Mouse (Mus musculus) midbrain, embryonic 10.5 days (tissue): ENCODE measurements at regions not wholly inside any gene's neighbourhood (a gene's known extent, or its start where the extent isn't known, plus 50 kb on each side); places are given as distances from the start of the nearest gene placed in this dataset.

Source experiments
- DNase-seq: peaks from one replicate; pipeline ENCODE4 v3.0.0-alpha.2; 2017; ENCODE audit warnings: low spot score
- H3K27ac ChIP-seq: fragments of 300-500 bp; sonication (generic); replicated peaks from 2 replicates; pipeline ENCODE4 v1.5.1; 2016; ENCODE audit warnings: mild to moderate bottlenecking
- H3K27me3 ChIP-seq: fragments of 300-500 bp; sonication (generic); 2 replicates; pipeline ENCODE4 v1.6.1; 2016; ENCODE audit warnings: low read depth, mild to moderate bottlenecking; ENCODE audit not compliant: poor library complexity, severe bottlenecking
- H3K36me3 ChIP-seq: fragments of 300-500 bp; sonication (generic); 2 replicates; pipeline ENCODE4 v1.6.1; 2016; ENCODE audit warnings: mild to moderate bottlenecking, moderate library complexity
- H3K4me1 ChIP-seq: fragments of 300-500 bp; sonication (generic); 2 replicates; pipeline ENCODE4 v1.6.1; 2016
- H3K4me3 ChIP-seq: fragments of 300-500 bp; sonication (generic); 2 replicates; pipeline ENCODE4 v1.5.1; 2016; ENCODE audit warnings: mild to moderate bottlenecking, moderate library complexity
- H3K9me3 ChIP-seq: fragments of 300-500 bp; sonication (generic); replicated peaks from 2 replicates; pipeline ENCODE4 v1.6.1; 2016; ENCODE audit warnings: mild to moderate bottlenecking
- WGBS: fragments of 180-500 bp; shearing (Covaris S2); methylation state at CpG from one replicate; pipeline ENCODE4 v1.1.7; 2016; 5-methylcytosine and 5-hydroxymethylcytosine counted together

GRCm38 (mm10) chr19:14785661-14786060 is 187.8 kb upstream of the Tle4 start:
- Histone ChIP-seq H3K4me3 (no peak overlapping the region), H3K9me3 (no peaks in the 10 kb centered on the region), H3K36me3 (no peaks in the 10 kb centered on the region), H3K27me3 (peaks cover 36% of the 10 kb centered on the region), H3K4me1 (peaks cover 9% of the 10 kb centered on the region), H3K27ac (no peak overlapping the region)
- no peak for DNase-seq
- WGBS: 21% methylated on average over 3 of the region's 3 CpGs

GRCm38 (mm10) chr19:14777709-14778108 is 179.9 kb upstream of the Tle4 start:
- no peak overlapping the region; the same call in 1 of the 2 replicates for H3K4me3 ChIP-seq
- DNase-seq: no peak
- WGBS: 27% methylated on average over 7 of the region's 7 CpGs
- H3K36me3 ChIP-seq: no peaks in the 10 kb centered on the region
- peaks cover 28% of the 10 kb centered on the region for H3K27me3 ChIP-seq
- peaks cover 7% of the 10 kb centered on the region; the same call in 1 of the 2 replicates for H3K9me3 ChIP-seq
- peaks cover 10% of the 10 kb centered on the region for H3K4me1 ChIP-seq
- H3K27ac ChIP-seq: no peak overlapping the region

- peak overlapping the region; percentile 33 for H3K4me3 ChIP-seq
- H3K4me1 ChIP-seq: peaks cover 12% of the 10 kb centered on the region
- H3K27ac ChIP-seq: no peak overlapping the region
- H3K36me3 ChIP-seq: no peaks in the 10 kb centered on the region
- DNase-seq: no peak
- 7% methylated on average over 10 of the region's 10 CpGs for WGBS
- peaks cover 24% of the 10 kb centered on the region for H3K27me3 ChIP-seq
- H3K9me3 ChIP-seq: peaks cover 7% of the 10 kb centered on the region; the same call in 1 of the 2 replicates
Observed at GRCm38 (mm10) chr19:14777198-14777597, 179.3 kb upstream of the Tle4 start.

- 64% methylated on average over 5 of the region's 5 CpGs for WGBS
- Histone ChIP-seq H3K4me1 (peaks cover 12% of the 10 kb centered on the region), H3K27ac (no peak overlapping the region), H3K9me3 (peaks cover 7% of the 10 kb centered on the region; the same call in 1 of the 2 replicates), H3K36me3 (no peaks in the 10 kb centered on the region), H3K4me3 (no peak overlapping the region), H3K27me3 (peaks cover 23% of the 10 kb centered on the region)
- no peak for DNase-seq
Observed at GRCm38 (mm10) chr19:14776791-14777190, 178.9 kb upstream of the Tle4 start.

- H3K4me3 ChIP-seq: no peak overlapping the region
- H3K4me1 ChIP-seq: peaks cover 12% of the 10 kb centered on the region
- H3K27ac ChIP-seq: no peak overlapping the region
- no peak for DNase-seq
- no peaks in the 10 kb centered on the region for H3K36me3 ChIP-seq
- 55% methylated on average over 2 of the region's 2 CpGs for WGBS
- H3K27me3 ChIP-seq: peaks cover 2% of the 10 kb centered on the region; the same call in 1 of the 2 replicates
- H3K9me3 ChIP-seq: peaks cover 7% of the 10 kb centered on the region; the same call in 1 of the 2 replicates
Observed at GRCm38 (mm10) chr19:14772794-14773193, 174.9 kb upstream of the Tle4 start.

GRCm38 (mm10) chr19:14752646-14753045 is 154.8 kb upstream of the Tle4 start:
- no peak for DNase-seq
- H3K27me3 ChIP-seq: 0 out of 2 replicates have a peak, but pooled peaks cover 6% of the 10 kb centered on the region
- no peak overlapping the region for H3K4me3 ChIP-seq
- H3K27ac ChIP-seq: no peak overlapping the region
- H3K36me3 ChIP-seq: no peaks in the 10 kb centered on the region
- H3K4me1 ChIP-seq: no peaks in the 10 kb centered on the region
- H3K9me3 ChIP-seq: no peaks in the 10 kb centered on the region

- 90% methylated on average over 3 of the region's 3 CpGs for WGBS
- Histone ChIP-seq H3K9me3 (no peaks in the 10 kb centered on the region), H3K36me3 (no peaks in the 10 kb centered on the region), H3K27me3 (no peaks in the 10 kb centered on the region; the same call in 1 of the 2 replicates), H3K27ac (no peak overlapping the region), H3K4me3 (no peak overlapping the region), H3K4me1 (0 out of 2 replicates have a peak, but pooled peaks cover 6% of the 10 kb centered on the region)
- DNase-seq: no peak
Observed at GRCm38 (mm10) chr19:14742361-14742760, 144.5 kb upstream of the Tle4 start.

- H3K27me3 ChIP-seq: no peaks in the 10 kb centered on the region; the same call in 1 of the 2 replicates
- H3K27ac ChIP-seq: no peak overlapping the region
- H3K36me3 ChIP-seq: no peaks in the 10 kb centered on the region
- H3K4me1 ChIP-seq: no peaks in the 10 kb centered on the region
- 89% methylated on average over 1 of the region's 1 CpGs for WGBS
- no peaks in the 10 kb centered on the region for H3K9me3 ChIP-seq
- H3K4me3 ChIP-seq: no peak overlapping the region
- DNase-seq: no peak
Observed at GRCm38 (mm10) chr19:14740936-14741335, 143.1 kb upstream of the Tle4 start.

- DNase-seq: no peak
- H3K4me3 ChIP-seq: no peak overlapping the region
- 97% methylated on average over 1 of the region's 1 CpGs for WGBS
- no peaks in the 10 kb centered on the region for H3K27me3 ChIP-seq
- H3K9me3 ChIP-seq: no peaks in the 10 kb centered on the region
- no peak overlapping the region for H3K27ac ChIP-seq
- H3K4me1 ChIP-seq: no peaks in the 10 kb centered on the region
- H3K36me3 ChIP-seq: no peaks in the 10 kb centered on the region
Observed at GRCm38 (mm10) chr19:14740139-14740538, 142.3 kb upstream of the Tle4 start.

- no peaks in the 10 kb centered on the region for H3K9me3 ChIP-seq
- H3K36me3 ChIP-seq: no peaks in the 10 kb centered on the region
- H3K27ac ChIP-seq: no peak overlapping the region
- 91% methylated on average over 1 of the region's 1 CpGs for WGBS
- no peaks in the 10 kb centered on the region for H3K4me1 ChIP-seq
- no peak overlapping the region for H3K4me3 ChIP-seq
- H3K27me3 ChIP-seq: no peaks in the 10 kb centered on the region
- no peak for DNase-seq
Observed at GRCm38 (mm10) chr19:14736514-14736913, 138.7 kb upstream of the Tle4 start.

- no peaks in the 10 kb centered on the region for H3K4me1 ChIP-seq
- H3K4me3 ChIP-seq: no peak overlapping the region
- no peak for DNase-seq
- WGBS: 67% methylated on average over 3 of the region's 3 CpGs
- no peak overlapping the region for H3K27ac ChIP-seq
- H3K9me3 ChIP-seq: no peaks in the 10 kb centered on the region
- no peaks in the 10 kb centered on the region for H3K36me3 ChIP-seq
- H3K27me3 ChIP-seq: no peaks in the 10 kb centered on the region
Observed at GRCm38 (mm10) chr19:14725329-14725728, 127.5 kb upstream of the Tle4 start.

- Histone ChIP-seq H3K4me3 (no peak overlapping the region), H3K27me3 (no peaks in the 10 kb centered on the region)
- DNase-seq: no peak
Observed at GRCm38 (mm10) chr19:14724637-14725036, 126.8 kb upstream of the Tle4 start.

GRCm38 (mm10) chr19:14705791-14706190 is 107.9 kb upstream of the Tle4 start:
- no peaks in the 10 kb centered on the region for H3K9me3 ChIP-seq
- no peak overlapping the region for H3K4me3 ChIP-seq
- H3K27ac ChIP-seq: no peak overlapping the region
- H3K36me3 ChIP-seq: no peaks in the 10 kb centered on the region
- no peak for DNase-seq
- 90% methylated on average over 2 of the region's 2 CpGs for WGBS
- peaks cover 6% of the 10 kb centered on the region; the same call in 1 of the 2 replicates for H3K4me1 ChIP-seq
- H3K27me3 ChIP-seq: no peaks in the 10 kb centered on the region

More at GRCm38 (mm10) chr19:14724637-14725036, 126.8 kb upstream of the Tle4 start:
- Histone ChIP-seq H3K4me1 (no peaks in the 10 kb centered on the region), H3K36me3 (no peaks in the 10 kb centered on the region), H3K9me3 (no peaks in the 10 kb centered on the region), H3K27ac (no peak overlapping the region)
- WGBS: 86% methylated on average over 4 of the region's 4 CpGs

- no peaks in the 10 kb centered on the region for H3K9me3 ChIP-seq
- no peak overlapping the region for H3K27ac ChIP-seq
- DNase-seq: no peak
- no peaks in the 10 kb centered on the region for H3K4me1 ChIP-seq
- H3K36me3 ChIP-seq: no peaks in the 10 kb centered on the region
- no peak overlapping the region for H3K4me3 ChIP-seq
- 88% methylated on average over 4 of the region's 4 CpGs for WGBS
- no peaks in the 10 kb centered on the region for H3K27me3 ChIP-seq
Observed at GRCm38 (mm10) chr19:14701116-14701515, 103.3 kb upstream of the Tle4 start.
